Mouse (Mus musculus): ENCODE data around the gene Ifi203.
"Not testable (repeated sequence)": the region's sequence is repeated elsewhere in the genome, so short reads cannot be mapped to it uniquely, and the experiment has no call there.

Gene Ifi203

DNA sequence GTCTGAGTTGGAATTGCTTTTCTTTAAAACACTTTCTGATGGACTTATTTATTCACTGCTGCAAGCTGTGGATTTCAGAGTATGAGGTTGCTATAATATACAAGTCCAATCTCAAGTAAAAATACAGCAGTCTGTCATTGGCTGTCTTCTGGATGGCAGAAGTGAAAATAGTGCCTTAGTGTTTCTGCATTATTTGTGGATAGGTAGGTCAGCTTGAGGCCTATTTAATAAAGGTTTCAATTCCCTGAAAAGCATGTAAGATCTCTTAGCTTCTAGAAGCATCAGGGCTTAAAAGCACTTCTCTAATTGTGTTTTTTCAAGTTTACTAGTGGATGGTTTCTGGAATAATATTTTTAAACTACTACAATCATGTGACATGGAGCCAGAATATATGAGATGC is 52.7 kb downstream of the Ifi203 start:
- DNase-seq (ENCODE audit: low read depth, low spot score): not testable (repeated sequence)

DNA sequence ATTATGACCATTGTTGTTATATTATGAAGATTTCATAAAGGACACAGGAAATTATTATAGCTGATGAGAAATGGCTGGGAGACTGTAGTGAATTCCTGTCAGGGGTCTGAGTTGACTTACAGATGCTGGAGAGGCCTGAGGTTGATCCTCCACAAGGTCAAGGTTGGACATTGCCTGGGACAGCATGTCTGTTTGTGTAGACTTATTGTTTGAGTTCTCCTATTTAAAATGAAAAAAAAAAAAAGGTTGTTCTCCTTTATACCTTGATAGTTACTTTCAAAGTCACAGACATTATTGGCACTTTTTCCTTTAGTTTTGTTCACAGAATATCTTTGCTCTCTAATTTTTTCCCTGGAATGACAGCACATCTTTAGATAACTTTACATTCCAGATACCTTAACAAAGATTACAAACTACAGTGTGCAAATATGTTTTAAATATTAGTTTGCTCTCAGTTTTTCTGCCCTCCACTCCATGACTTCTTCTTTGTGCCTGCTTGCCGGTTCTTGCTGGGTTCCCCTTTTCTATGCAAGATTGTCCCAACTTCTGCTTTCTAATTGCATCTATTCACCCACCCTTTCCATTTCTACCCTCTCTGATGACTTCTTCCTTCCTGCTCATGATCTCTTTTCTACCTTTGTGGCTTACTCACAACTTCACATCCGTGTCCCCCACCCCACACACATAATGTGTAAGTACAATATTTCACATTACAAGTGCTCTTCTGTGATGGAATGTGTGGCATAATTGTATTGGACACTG is 55.3 kb downstream of the Ifi203 start:
- not testable (repeated sequence) for DNase-seq (ENCODE audit: low read depth, low spot score)

DNA sequence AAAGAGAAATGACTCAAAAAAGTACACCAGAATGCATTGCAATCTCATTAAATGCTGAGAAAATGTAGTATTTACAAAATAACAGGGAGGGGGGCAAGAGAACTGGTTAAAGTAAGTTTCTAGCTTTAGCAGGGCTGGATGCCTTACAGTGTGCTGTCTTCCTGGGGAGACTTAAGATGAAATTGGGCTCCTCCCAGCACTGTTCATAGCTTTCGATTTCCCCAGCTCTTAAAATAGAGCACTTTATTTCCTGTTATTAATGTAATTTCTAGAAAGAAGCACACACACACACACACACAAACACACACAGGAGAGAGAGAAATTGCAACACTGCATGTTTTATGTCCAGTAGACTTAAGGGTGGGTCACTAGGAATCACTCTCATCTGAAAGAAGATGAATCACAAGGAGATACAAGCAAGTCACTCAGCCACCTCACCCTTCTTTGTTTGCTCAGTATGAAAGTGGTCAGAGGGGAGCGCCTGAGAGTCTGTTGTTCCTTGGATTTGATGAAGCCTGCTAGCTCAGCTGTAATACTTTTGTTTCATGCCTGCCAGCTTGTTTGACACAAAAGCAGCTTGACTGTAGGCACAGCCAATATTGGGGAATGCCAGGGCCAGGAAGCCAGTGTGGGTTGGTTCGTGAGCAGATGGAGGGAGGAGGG is 62.3 kb downstream of the Ifi203 start:
- not testable (repeated sequence) for DNase-seq (ENCODE audit: low read depth, low spot score)

DNA sequence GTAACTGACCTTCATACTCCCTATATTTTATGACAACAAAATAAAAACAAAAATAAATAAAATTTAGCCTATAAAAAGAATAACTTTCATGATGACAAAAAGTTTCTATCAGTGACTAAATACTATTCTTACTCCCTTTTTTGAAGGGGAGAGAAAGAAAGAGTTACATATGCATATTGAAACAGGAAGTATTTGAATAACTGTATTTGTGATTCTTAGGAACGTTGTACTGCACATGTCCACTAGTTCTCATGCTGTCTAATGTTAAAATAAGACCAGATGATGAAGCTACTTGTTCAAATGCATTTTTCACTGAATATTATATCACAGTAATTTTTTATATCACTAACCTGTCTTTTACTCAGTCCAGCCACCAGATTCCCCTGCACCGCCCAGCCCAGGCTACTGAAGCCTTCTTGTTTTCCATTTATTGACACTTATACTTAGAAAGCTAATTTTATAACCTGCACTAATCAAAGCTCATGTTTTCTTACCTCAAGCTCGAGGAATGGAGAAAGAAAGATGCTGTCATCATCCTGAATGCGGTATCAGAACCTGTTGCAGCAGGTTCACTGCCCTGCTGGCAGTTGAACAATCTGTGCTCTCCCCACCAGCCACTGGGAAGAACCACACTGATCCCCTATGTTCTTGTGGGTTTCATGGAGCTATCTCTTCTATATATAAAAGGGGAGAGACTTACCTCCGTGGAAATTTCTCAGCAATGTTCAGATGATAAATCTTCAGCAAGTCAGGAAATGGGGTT is 63.1 kb downstream of the Ifi203 start:
- DNase-seq (ENCODE audit: low read depth, low spot score): not testable (repeated sequence)

DNA sequence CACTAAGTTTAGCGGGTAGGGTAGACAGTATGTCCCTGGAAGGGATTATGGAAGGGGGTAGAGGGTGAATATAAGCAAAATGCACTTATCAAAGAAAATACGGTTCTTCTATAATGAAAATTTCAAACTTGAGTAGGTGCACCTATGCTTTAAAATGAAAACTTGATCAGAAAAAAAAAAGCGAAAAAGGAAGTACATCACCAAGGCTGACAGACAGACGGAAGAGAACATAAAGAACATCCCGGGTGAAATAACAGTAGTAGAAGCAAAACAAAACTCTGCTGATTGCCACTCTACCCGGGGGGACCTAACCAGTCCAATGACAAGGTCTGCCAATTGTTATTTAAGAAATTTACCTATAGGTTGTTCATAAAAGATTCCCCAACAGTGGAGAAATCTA is 64.2 kb downstream of the Ifi203 start:
- not testable (repeated sequence) for DNase-seq (ENCODE audit: low read depth, low spot score)

DNA sequence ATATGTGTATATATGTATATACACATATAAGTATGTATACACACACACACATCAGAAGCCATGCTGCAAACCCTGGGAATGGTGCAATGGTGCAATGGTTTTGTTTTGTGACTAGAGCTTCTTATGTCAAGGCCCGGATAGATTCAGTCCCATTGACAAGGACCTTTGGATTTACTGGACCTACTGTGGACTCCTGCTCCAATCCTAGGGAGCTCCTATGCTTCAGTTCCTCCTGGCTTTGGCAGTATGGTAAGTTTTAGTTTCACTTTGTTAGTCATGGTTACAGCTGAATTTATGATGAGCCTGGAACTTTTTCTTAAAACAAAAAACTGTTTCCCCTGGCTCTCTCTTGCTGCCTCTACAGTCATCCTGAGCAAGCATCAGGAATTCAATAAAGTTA is 65.3 kb downstream of the Ifi203 start:
- not testable (repeated sequence) for DNase-seq (ENCODE audit: low read depth, low spot score)
